Mouse (Mus musculus): Measurements from ENCODE around the gene Cdh20. TPM values are rescaled to one million over a fixed set of nuclear protein-coding genes. Genes with fewer than 3 reads are reported as not detected.
A peak's percentile ranks its signal among the peaks of the same experiment; 100 is the strongest.

Cdh20 gene
- total RNA-seq (2017), result not detected in 2 replicates

DNA sequence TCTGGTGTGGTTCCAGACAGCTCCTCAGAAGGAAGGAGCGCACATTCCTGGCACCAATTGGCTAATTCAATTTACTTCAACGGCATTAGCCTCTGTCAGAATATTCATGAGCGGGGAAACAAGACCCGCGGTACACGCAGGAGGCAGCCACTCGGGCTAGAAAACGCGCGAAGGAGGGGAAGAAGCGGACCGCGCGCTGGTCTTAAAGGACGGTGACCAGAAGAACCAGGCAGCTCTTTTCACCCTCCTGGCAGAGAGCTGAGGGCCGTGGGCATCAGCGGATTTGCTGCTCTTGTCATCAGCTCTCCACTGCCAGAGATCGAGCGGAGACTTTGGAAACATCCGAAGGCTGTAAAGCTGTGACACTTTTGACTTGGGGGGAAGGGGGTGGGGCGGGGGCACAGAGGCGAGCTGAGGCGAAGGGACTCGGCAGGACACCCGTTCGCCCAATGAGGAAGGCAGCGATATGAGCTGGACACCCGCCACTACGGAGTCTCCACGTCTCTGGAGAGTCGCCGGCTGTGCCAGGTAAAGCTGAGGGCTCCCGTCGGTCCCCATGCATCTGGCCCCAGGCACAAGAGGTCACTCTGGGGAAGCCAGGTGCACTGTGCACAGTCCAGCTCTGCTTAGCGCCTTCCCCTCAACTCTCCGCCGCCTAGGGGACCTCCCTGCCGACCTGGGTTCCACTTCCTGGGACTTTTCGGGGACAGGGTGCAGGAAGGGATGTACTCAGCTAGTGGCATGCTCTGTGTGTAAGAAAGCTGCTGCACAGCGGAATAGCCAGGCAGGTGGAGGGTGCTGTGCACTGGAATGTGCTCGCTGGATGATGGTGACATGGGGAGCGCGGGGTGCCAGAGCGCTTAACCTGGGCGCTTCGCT is at the start of gene Cdh20:
Gene Cdh20 (plus strand): TSS at position 159 of the 879 bp plus-strand sequence.
- ATAC-seq (replicated peaks; ENCODE audit: low read depth, poor library complexity, severe bottlenecking), result no peak

DNA sequence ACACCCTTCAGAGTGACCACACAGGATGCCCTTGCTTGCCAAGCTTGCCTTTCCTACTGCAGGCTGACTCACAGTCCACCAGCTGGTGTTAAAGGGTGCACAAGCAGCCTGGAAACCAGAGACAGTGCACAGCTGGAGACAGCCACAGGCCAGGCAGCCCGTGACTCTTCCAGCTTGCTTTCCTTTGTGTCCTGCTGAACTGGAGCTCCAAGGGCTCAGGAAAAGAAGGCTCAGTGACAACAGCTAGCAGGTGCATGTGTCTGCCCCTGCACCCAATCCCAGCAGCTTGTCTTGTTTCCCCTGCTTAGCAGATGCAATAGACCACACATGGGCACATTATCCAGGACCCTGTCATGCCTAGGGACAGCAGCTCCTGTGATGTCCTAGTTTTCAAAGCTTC is 21.5 kb upstream of the Cdh20 start:
- no peak for ATAC-seq (replicated peaks; ENCODE audit: low read depth, poor library complexity, severe bottlenecking)

GRCm38 (mm10) chr1:104747438-104747837 is 20.9 kb upstream of the Cdh20 start:
- ATAC-seq (replicated peaks; ENCODE audit: low read depth, poor library complexity, severe bottlenecking), result no peak

GRCm38 (mm10) chr1:104754483-104754882 is 13.8 kb upstream of the Cdh20 start:
- 0 out of 2 replicates have a peak, but pooled peaks have one; percentile 5 for ATAC-seq (replicated peaks; ENCODE audit: low read depth, poor library complexity, severe bottlenecking)

DNA sequence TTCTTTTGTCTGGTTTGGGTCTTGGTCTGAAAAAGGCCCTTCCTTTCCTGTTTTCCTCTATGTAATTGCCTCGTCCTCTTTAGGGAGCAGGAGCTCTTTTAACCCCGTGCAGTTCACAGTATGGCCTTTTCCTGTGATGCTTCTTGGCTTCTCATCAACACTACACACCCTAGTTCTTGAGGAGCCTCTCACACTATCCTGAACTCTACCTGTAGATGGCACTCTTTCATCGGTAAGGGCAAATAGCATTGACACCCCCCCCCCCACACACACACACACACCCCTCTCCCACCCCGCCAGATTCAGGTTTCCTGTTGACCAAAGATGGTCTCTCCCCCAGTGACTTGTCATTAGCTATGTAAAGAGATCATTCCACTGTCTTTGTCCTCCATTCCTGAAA is 12.4 kb upstream of the Cdh20 start:
- no peak for ATAC-seq (replicated peaks; ENCODE audit: low read depth, poor library complexity, severe bottlenecking)

GRCm38 (mm10) chr1:104769250-104769607 is 900 bp downstream of the Cdh20 start:
- no peak for ATAC-seq (replicated peaks; ENCODE audit: low read depth, poor library complexity, severe bottlenecking)

GRCm38 (mm10) chr1:104771937-104772336 is 3.6 kb downstream of the Cdh20 start:
- no peak for ATAC-seq (replicated peaks; ENCODE audit: low read depth, poor library complexity, severe bottlenecking)

GRCm38 (mm10) chr1:104773207-104773606 is 4.9 kb downstream of the Cdh20 start:
- ATAC-seq (replicated peaks; ENCODE audit: low read depth, poor library complexity, severe bottlenecking), result no peak

- no peak for ATAC-seq (replicated peaks; ENCODE audit: low read depth, poor library complexity, severe bottlenecking)
Observed at GRCm38 (mm10) chr1:104793488-104793887, 25.2 kb downstream of the Cdh20 start.

DNA sequence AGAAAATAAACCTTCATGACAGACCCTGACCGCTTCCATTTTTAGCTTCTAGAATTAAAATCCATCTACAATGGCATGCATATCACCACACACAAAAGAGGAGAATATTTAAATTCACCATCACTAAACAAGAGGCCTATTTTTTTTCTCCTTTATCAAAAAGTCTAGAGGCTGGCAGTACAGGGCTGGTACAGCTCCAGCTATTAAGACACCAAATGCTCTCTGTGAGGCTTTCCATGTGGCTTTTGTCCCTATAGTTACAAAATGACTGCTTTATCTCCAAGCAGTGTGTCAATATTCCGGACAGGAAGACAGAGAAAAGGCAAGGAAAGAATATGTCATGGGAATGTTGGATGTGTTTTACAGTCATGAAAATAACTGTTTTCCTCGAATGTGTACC is 27.8 kb downstream of the Cdh20 start:
- ATAC-seq (replicated peaks; ENCODE audit: low read depth, poor library complexity, severe bottlenecking), result no peak

DNA sequence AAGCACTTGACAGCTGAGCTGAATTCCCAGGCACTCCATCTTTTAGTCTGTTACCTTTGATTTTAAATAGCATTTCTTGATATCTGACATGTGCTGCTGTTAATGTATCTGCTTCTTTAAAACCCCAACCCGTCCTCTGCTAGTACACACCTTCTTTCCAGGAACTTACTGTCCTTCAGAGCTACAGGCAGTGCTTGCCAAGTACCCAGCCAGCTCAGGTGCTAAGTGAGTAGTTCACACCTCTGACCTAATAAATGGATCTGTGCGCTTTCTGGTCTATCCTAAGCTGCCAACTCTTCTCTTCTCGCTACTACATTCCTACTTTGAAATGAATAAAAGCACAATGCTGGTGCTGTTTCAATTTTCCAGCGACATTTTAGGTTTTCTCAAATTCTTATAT is 28.8 kb downstream of the Cdh20 start:
- ATAC-seq (replicated peaks; ENCODE audit: low read depth, poor library complexity, severe bottlenecking), result no peak

- ATAC-seq (replicated peaks; ENCODE audit: low read depth, poor library complexity, severe bottlenecking), result no peak
Observed at GRCm38 (mm10) chr1:104804746-104805145, 36.4 kb downstream of the Cdh20 start.

DNA sequence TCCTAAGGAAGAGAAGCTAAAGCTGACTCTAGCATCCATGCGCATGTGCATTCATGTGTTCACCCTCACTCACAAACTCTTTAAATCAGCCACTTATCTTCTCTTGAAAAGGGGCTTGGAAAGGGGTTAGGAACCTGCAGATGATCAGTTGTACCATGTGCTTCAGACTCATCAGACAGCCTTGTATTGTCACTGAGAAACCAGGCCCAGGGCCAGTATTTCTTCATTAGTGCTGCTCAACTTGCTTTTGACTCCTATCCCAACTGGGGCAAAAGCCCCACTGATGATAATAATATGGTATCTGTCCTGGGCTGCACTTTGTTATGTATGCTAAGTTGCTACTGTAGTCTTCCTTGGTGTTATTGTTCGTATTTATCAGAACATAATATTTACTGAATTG is 38.9 kb downstream of the Cdh20 start:
- no peak for ATAC-seq (replicated peaks; ENCODE audit: low read depth, poor library complexity, severe bottlenecking)

DNA sequence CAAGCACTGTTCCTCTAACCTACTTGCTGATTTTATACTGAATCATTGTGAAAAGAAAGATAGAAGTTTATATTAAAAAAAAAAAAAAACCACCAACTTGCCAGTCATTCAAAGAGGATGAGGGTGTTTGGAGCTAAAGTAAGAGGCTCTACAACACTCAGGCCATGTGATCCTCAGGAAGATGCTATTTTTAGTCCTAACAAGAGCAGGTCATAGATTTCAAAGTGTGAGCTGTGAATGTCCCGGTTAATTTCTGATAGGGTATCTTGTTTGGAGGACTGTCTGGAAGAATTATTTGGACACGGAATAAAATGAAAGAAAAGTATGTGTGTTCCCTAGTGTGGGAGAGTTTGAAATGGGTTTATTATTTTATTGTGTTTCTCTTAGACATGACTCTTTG is 49.2 kb downstream of the Cdh20 start:
- ATAC-seq (replicated peaks; ENCODE audit: low read depth, poor library complexity, severe bottlenecking), result no peak

DNA sequence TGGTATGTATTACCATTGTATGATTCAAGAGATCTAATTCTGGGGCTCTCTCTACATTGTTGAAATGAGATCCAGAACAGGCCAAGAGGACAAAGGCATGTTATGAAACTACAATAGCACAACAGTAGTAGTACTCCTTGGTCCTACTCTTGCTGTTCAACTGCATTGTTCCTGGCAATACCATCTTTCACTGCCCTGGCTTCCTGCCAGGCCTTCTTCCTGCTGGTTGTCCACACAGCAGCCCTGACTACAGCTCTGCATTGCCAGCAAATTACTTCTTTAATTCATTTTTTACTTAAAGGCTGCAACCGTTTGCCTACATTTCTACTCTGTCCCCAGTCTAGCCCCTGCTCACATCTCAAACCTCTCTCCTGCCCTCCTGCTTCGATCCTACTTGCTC is 59.8 kb downstream of the Cdh20 start:
- ATAC-seq (replicated peaks; ENCODE audit: low read depth, poor library complexity, severe bottlenecking), result no peak

DNA sequence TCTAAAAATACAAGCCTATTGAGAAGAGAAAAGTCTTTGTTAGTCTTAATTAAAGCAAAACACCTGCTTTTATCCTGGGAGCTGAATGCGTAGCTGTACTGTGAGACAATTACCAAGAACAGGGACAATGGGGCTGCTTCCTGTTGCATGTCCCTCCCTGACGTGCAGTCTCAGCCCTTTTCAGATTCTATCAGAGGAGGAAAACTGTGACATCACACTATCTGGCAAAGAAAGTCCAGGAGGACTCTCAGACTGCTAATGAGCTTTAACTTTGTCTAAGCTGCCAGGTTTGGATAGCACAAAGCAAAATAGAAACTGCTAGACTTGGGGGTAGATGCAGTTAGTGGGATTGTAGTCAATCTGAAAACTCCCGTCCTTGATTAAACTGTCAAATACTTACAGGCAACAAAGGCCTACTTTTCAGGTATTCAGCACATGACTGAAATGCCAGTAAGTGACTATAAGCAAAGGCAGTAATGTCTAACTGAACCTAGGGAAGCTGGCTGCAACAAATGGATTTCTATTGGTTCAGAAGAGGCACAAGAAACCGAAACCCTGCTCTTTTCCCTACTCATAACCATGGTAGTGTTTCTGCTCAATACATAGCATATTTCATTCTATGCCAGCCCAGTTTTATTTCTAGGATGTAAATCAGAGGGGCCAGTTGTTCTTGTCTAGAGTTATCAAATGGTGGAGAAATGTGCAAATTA is 70.0 kb downstream of the Cdh20 start:
- ATAC-seq (replicated peaks; ENCODE audit: low read depth, poor library complexity, severe bottlenecking), result no peak

GRCm38 (mm10) chr1:104839051-104839450 is 70.7 kb downstream of the Cdh20 start:
- no peak for ATAC-seq (replicated peaks; ENCODE audit: low read depth, poor library complexity, severe bottlenecking)

GRCm38 (mm10) chr1:104848256-104848919 is 80.1 kb downstream of the Cdh20 start:
- ATAC-seq (replicated peaks; ENCODE audit: low read depth, poor library complexity, severe bottlenecking), result no peak

- no peak for ATAC-seq (replicated peaks; ENCODE audit: low read depth, poor library complexity, severe bottlenecking)
Observed at GRCm38 (mm10) chr1:104848920-104849272, 80.6 kb downstream of the Cdh20 start.

DNA sequence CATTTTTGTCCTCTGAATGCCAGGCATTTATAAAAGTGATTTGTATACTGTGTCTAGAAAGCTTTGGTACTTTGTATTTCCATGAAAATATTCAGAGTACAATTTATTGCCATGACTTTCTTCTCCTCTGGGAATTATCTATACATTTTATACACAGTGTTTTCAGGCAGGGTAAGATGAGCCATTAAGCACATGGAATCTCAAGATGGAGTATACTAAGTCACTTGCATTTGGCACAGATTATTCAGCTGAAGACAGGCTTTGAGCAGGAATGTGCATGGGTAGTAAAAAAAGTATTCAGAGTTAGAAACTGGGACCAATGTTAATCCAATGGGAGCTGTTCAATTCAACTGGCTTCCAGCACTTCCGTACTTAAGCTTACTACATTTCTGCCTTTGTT is 109.1 kb downstream of the Cdh20 start:
- ATAC-seq (replicated peaks; ENCODE audit: low read depth, poor library complexity, severe bottlenecking), result no peak

GRCm38 (mm10) chr1:104901815-104902214 is 133.5 kb downstream of the Cdh20 start:
- no peak for ATAC-seq (replicated peaks; ENCODE audit: low read depth, poor library complexity, severe bottlenecking)

Measured in common myeloid progenitor, adult 5-6 weeks (primary cell).